Mouse (Mus musculus) MEL (cell line): ENCODE measurements around the gene Tmtc2. TPM values are rescaled to one million over a fixed set of nuclear protein-coding genes. Genes with fewer than 3 reads are reported as not detected.

Experiments
- DNase-seq: peaks from one replicate; pipeline ENCODE4 v3.0.0; 2011; ENCODE audit warnings: low read depth, low spot score
- H3K27ac ChIP-seq: 2 replicates; pipeline ENCODE4 v1.5.1; 2012; ENCODE audit warnings: low read depth, mild to moderate bottlenecking, control low read depth, low read length, moderate library complexity; ENCODE audit not compliant: control insufficient read depth
- H3K27me3 ChIP-seq, 2 experiments: fragments of 150-350 bp in 1 of 2; sonication (generic) in 1 of 2; 2 replicates each; pipeline ENCODE4 v1.6.1; 2012; ENCODE audit warnings: low read length in 2 of 2, mild to moderate bottlenecking in 2 of 2, improper control_type of control experiment in 1 of 2, moderate library complexity in 1 of 2; ENCODE audit not compliant: insufficient read depth in 2 of 2, control insufficient read depth in 1 of 2
- H3K36me3 ChIP-seq, 2 experiments: 2 replicates each; pipeline ENCODE4 v1.6.1; 2012 to 2014; ENCODE audit warnings: low read length in 2 of 2, improper control_type of control experiment in 1 of 2, inconsistent platforms in 1 of 2, mild to moderate bottlenecking in 1 of 2; ENCODE audit not compliant: insufficient read depth in 2 of 2, control insufficient read depth in 1 of 2
- H3K4me1 ChIP-seq, 2 experiments: fragments of 150-350 bp in 1 of 2; sonication (generic) in 1 of 2; 2 replicates each; pipeline ENCODE4 v1.6.1; 2012; ENCODE audit warnings: low read length in 2 of 2, improper control_type of control experiment in 1 of 2, mild to moderate bottlenecking in 1 of 2; ENCODE audit not compliant: insufficient read depth in 2 of 2, control insufficient read depth in 1 of 2
- H3K4me3 ChIP-seq, 2 experiments: fragments of 150-350 bp in 1 of 2; sonication (generic) in 1 of 2; 2 replicates each; pipeline ENCODE4 v1.5.1; 2012; ENCODE audit warnings: low read depth in 2 of 2, low read length in 2 of 2, mild to moderate bottlenecking in 2 of 2, moderate library complexity in 2 of 2, control low read depth in 1 of 2, improper control_type of control experiment in 1 of 2; ENCODE audit not compliant: control insufficient read depth in 1 of 2, insufficient read depth in 1 of 2
- H3K79me2 ChIP-seq: 2 replicates; pipeline ENCODE4 v1.6.1; 2012; ENCODE audit warnings: mild to moderate bottlenecking, low read length, moderate library complexity; ENCODE audit not compliant: control insufficient read depth, poor library complexity, insufficient read depth
- H3K9ac ChIP-seq: 2 replicates; pipeline ENCODE4 v1.6.1; 2012; ENCODE audit warnings: low read depth, mild to moderate bottlenecking, control low read depth, low read length, moderate library complexity; ENCODE audit not compliant: control insufficient read depth, poor library complexity, severe bottlenecking
- H3K9me3 ChIP-seq: fragments of 150-350 bp; sonication (generic); replicated peaks from 2 replicates; pipeline ENCODE4 v1.6.1; 2012; ENCODE audit warnings: mild to moderate bottlenecking, low read length, improper control_type of control experiment, moderate library complexity; ENCODE audit not compliant: insufficient read depth
- CHD1 ChIP-seq: IDR thresholded peaks from 2 replicates; pipeline ENCODE4 v1.6.1; 2012; ENCODE audit warnings: low read depth, mild to moderate bottlenecking, inconsistent platforms, low read length, improper control_type of control experiment
- CHD2 ChIP-seq: IDR thresholded peaks from 2 replicates; pipeline ENCODE4 v1.6.1; 2011; ENCODE audit warnings: low read length, improper control_type of control experiment
- CTCF ChIP-seq, 3 experiments: IDR thresholded peaks in 2 of 3; conservative IDR thresholded peaks in 1 of 3; 2 replicates each; pipeline ENCODE4 v1.5.1; 2011 to 2012; ENCODE audit warnings: low read length in 3 of 3, low read depth in 2 of 3, mild to moderate bottlenecking in 2 of 3, improper control_type of control experiment in 1 of 3, inconsistent platforms in 1 of 3, mixed read lengths in 1 of 3, moderate library complexity in 1 of 3; ENCODE audit not compliant: control insufficient read depth in 1 of 3, insufficient read depth in 1 of 3, poor library complexity in 1 of 3, severe bottlenecking in 1 of 3
- EP300 ChIP-seq, 2 experiments: IDR thresholded peaks; 2 replicates each; pipeline ENCODE4 v1.6.1; 2011; ENCODE audit warnings: improper control_type of control experiment in 2 of 2, low read length in 2 of 2, low read depth in 1 of 2, mild to moderate bottlenecking in 1 of 2
- GABPA ChIP-seq: IDR thresholded peaks from 2 replicates; pipeline ENCODE4 v1.6.1; 2012; ENCODE audit warnings: low read depth, mild to moderate bottlenecking, inconsistent platforms, low read length, improper control_type of control experiment, moderate library complexity
- HCFC1 ChIP-seq: IDR thresholded peaks from 2 replicates; pipeline ENCODE4 v1.6.1; 2012; ENCODE audit warnings: low read depth, mild to moderate bottlenecking, inconsistent platforms, low read length, improper control_type of control experiment, moderate library complexity
- JUND ChIP-seq: IDR thresholded peaks from 2 replicates; pipeline ENCODE4 v1.6.1; 2011; ENCODE audit warnings: low read depth, mild to moderate bottlenecking, improper control_type of control experiment, low read length
- MYB ChIP-seq: IDR thresholded peaks from 2 replicates; pipeline ENCODE4 v1.6.1; 2011; ENCODE audit warnings: mild to moderate bottlenecking, low read depth, low read length, improper control_type of control experiment
- NELFE ChIP-seq: IDR thresholded peaks from 2 replicates; pipeline ENCODE4 v1.6.1; 2011; ENCODE audit warnings: low read depth, low read length, improper control_type of control experiment
- NRF1 ChIP-seq: IDR thresholded peaks from 2 replicates; pipeline ENCODE4 v1.6.1; 2014; ENCODE audit warnings: low read depth, mild to moderate bottlenecking, inconsistent platforms, low read length, improper control_type of control experiment, moderate library complexity; ENCODE audit not compliant: poor library complexity, insufficient read depth, severe bottlenecking
- POLR2A ChIP-seq, 2 experiments: IDR thresholded peaks; 2 replicates each; pipeline ENCODE4 v1.6.1; 2011 to 2012; ENCODE audit warnings: low read length in 2 of 2, mild to moderate bottlenecking in 2 of 2, control low read depth in 1 of 2, improper control_type of control experiment in 1 of 2, low read depth in 1 of 2, moderate library complexity in 1 of 2; ENCODE audit not compliant: control insufficient read depth in 1 of 2, insufficient read depth in 1 of 2, poor library complexity in 1 of 2
- SIN3A ChIP-seq: IDR thresholded peaks from 2 replicates; pipeline ENCODE4 v1.6.1; 2012; ENCODE audit warnings: low read length, improper control_type of control experiment, inconsistent platforms
- SMC3 ChIP-seq: IDR thresholded peaks from 2 replicates; pipeline ENCODE4 v1.6.1; 2011; ENCODE audit warnings: low read depth, low read length, improper control_type of control experiment
- TAL1 ChIP-seq: IDR thresholded peaks from 2 replicates; pipeline ENCODE4 v1.6.1; 2012; ENCODE audit warnings: mild to moderate bottlenecking, inconsistent platforms, low read length, moderate library complexity, mixed read lengths
- TBP ChIP-seq: IDR thresholded peaks from 2 replicates; pipeline ENCODE4 v1.8.0; 2011; ENCODE audit warnings: low read depth, low read length, improper control_type of control experiment
- USF1 ChIP-seq: IDR thresholded peaks from 2 replicates; pipeline ENCODE4 v1.6.1; 2014; ENCODE audit warnings: low read depth, mild to moderate bottlenecking, inconsistent platforms, low read length, improper control_type of control experiment, moderate library complexity
- ZKSCAN1 ChIP-seq: IDR thresholded peaks from 2 replicates; pipeline ENCODE4 v1.6.1; 2012; ENCODE audit warnings: low read depth, mild to moderate bottlenecking, inconsistent platforms, low read length, improper control_type of control experiment, moderate library complexity
- ZMIZ1 ChIP-seq: IDR thresholded peaks from 2 replicates; pipeline ENCODE4 v1.6.1; 2012; ENCODE audit warnings: low read depth, mild to moderate bottlenecking, inconsistent platforms, low read length, improper control_type of control experiment, moderate library complexity
- polyA plus RNA-seq, 2 experiments: library from polyadenylated mRNA; stranded (reverse) in 1 of 2; unstranded in 1 of 2; fragments of >175 nt in 1 of 2; fragments of >200 nt in 1 of 2; gene quantifications; 2 replicates each; pipeline versions ENCODE4 v1.2.1 to v1.2.4; 2012; ENCODE audit warnings: low replicate concordance in 2 of 2, low read depth in 1 of 2; ENCODE audit not compliant: insufficient read length in 2 of 2, insufficient read depth in 1 of 2, missing spikeins in 1 of 2
- total RNA-seq: library from RNA; depleted of rRNA; stranded (reverse); fragments of 300-350 nt; gene quantifications from 2 replicates; pipeline ENCODE4 v1.2.3, GENCODE M21; 2012

The Tmtc2 gene
- total and polyA plus RNA-seq, 3 experiments = not detected

GRCm38 (mm10) chr10:105225714-105226113 is 348.5 kb downstream of the Tmtc2 start:
- no peaks in the 10 kb centered on the region for H3K79me2 ChIP-seq
- no peaks in the 10 kb centered on the region for H3K27me3 ChIP-seq

GRCm38 (mm10) chr10:105222904-105223303 is 351.3 kb downstream of the Tmtc2 start:
- Histone ChIP-seq H3K4me1 (no peaks in the 10 kb centered on the region), H3K27ac (no peak overlapping the region), H3K9me3 (no peaks in the 10 kb centered on the region), H3K4me3 (no peak overlapping the region), H3K27me3 (no peaks in the 10 kb centered on the region), H3K9ac (no peak overlapping the region), H3K36me3 (no peaks in the 10 kb centered on the region), H3K79me2 (no peaks in the 10 kb centered on the region)
- DNase-seq = no peak
- TF ChIP-seq TBP = no peak
- TF ChIP-seq CTCF (IDR thresholded peaks at IDR 0.05 in 2 of 3, conservative IDR thresholded peaks at IDR 0.05 in 1 of 3; ENCODE audit: control insufficient read depth in 1 of 3, insufficient read depth in 1 of 3, low read depth in 2 of 3, low read length in 3 of 3, poor library complexity in 1 of 3, severe bottlenecking in 1 of 3) = no peak
- TF ChIP-seq ZKSCAN1 = no peak
- no peak for TF ChIP-seq NRF1
- no peak for TF ChIP-seq USF1
- TF ChIP-seq JUND = no peak
- no peak for TF ChIP-seq SMC3
- TF ChIP-seq TAL1 = no peak
- no peak for TF ChIP-seq CHD1
- no peak for TF ChIP-seq GABPA
- TF ChIP-seq SIN3A = no peak
- TF ChIP-seq HCFC1 = no peak

More at GRCm38 (mm10) chr10:105225714-105226113, 348.5 kb downstream of the Tmtc2 start:
- no peak for DNase-seq
- H3K9me3 ChIP-seq = no peaks in the 10 kb centered on the region
- no peak overlapping the region for H3K27ac ChIP-seq
- no peak for TF ChIP-seq MYB
- no peak for TF ChIP-seq NELFE
- TF ChIP-seq POLR2A (IDR thresholded peaks at IDR 0.05; ENCODE audit: control insufficient read depth in 1 of 2, insufficient read depth in 1 of 2, low read depth in 1 of 2, low read length in 2 of 2, poor library complexity in 1 of 2) = no peak
- H3K9ac ChIP-seq = no peak overlapping the region
- no peak overlapping the region for H3K4me3 ChIP-seq
- no peaks in the 10 kb centered on the region for H3K4me1 ChIP-seq
- H3K36me3 ChIP-seq = no peaks in the 10 kb centered on the region

GRCm38 (mm10) chr10:105201491-105201890 is 372.8 kb downstream of the Tmtc2 start:
- Histone ChIP-seq H3K9ac (no peak overlapping the region), H3K9me3 (no peaks in the 10 kb centered on the region), H3K27me3 (no peaks in the 10 kb centered on the region), H3K4me3 (no peak overlapping the region), H3K79me2 (no peaks in the 10 kb centered on the region), H3K27ac (no peak overlapping the region), H3K4me1 (no peaks in the 10 kb centered on the region), H3K36me3 (no peaks in the 10 kb centered on the region)
- TF ChIP-seq CHD2 (no peak), TBP (no peak), ZMIZ1 (no peak), SMC3 (no peak), CTCF (IDR thresholded peaks at IDR 0.05 in 2 of 3, conservative IDR thresholded peaks at IDR 0.05 in 1 of 3; ENCODE audit: control insufficient read depth in 1 of 3, insufficient read depth in 1 of 3, low read depth in 2 of 3, low read length in 3 of 3, poor library complexity in 1 of 3, severe bottlenecking in 1 of 3) (no peak), HCFC1 (no peak), EP300 (IDR thresholded peaks at IDR 0.05; ENCODE audit: low read depth in 1 of 2, low read length in 2 of 2) (no peak)
- DNase-seq = no peak
